Mouse (Mus musculus): ENCODE data around the gene Ric1.
A peak's percentile ranks its signal among the peaks of the same experiment; 100 is the strongest.

The Ric1 gene

DNA sequence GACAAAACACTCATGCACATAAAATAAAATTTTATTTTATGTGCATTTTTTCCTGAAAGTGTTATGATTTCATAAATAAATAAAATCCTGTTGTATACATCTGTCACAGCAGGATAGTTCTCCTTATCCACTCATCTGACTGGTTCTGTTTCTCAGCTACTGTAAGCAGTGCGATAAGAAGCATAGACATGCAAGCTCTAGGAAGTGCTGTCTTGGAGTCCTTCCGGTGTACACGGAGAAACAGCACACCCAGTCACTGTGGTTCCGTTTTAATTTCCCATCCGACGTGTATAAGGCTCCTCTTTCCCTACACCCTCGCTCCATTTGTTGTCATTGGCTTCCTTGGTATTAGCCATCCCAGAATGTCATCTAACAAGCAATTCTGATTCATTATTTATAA lies 24.2 kb upstream of the Ric1 start:
- peak; percentile 34 for DNase-seq (ENCODE audit: low read depth, low spot score)

GRCm38 (mm10) chr19:29498842-29499456 lies 23.1 kb upstream of the Ric1 start:
- DNase-seq (ENCODE audit: low read depth, low spot score): no peak

GRCm38 (mm10) chr19:29500333-29500732 lies 21.7 kb upstream of the Ric1 start:
- no peak for DNase-seq (ENCODE audit: low read depth, low spot score)

DNA sequence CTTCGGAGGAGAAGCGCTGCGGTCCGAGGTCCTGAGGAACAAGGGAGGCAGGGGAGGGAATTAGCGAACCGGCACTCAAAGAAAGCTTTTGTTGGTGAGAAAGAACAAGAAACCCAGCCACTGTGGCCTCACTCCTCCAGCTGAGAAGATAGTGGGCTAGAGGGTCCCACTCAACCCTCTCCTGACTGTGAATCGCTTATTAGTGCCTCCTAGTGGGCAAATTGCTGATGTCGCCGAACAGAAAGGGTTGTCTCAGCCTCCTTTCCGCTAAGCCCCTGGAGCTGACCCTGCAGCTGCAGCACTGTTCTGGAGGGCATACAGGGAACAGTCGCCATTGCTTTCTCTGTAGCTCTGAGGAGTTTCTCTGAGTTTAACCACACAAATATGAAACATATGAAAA lies 21.0 kb upstream of the Ric1 start:
- DNase-seq (ENCODE audit: low read depth, low spot score): peak; percentile 77

DNA sequence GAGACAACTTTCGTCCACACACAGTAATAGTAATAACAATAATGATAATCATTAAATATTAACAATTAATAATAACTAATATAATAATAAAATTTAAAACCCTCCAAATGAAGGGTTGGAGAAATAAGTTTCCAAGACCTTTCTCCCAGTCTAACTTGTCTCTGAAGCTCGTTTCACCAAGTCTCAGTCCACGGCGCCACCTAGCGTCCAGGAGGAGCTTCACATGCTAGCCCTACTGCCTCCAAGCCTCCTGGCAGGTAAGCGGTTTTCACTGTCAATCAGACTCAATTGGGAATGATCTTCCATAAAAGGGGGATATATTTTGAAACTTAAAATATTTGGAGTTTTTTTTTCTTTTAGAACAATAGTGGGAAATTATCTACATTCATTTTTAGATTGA lies 20.6 kb upstream of the Ric1 start:
- peak; percentile 93 for DNase-seq (ENCODE audit: low read depth, low spot score)

DNA sequence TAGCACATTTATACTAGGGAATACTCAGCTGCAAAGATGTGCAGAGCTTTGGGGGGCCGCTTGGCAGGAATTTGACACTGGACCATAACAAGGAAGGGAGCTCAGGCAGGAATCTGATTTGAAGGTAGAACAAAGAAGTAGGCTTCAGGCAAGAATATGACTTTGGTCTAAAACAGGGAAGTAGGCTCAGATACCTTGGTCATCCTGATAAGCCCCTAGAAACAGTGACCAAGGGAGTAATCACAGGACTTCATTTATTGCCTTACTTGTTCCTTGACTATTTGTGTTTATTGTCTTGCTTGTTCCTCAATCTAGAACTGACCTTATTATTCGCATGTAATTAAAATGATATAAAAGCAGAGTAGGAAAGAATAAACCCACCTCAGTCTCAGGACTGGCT lies 18.0 kb upstream of the Ric1 start:
- DNase-seq (ENCODE audit: low read depth, low spot score): no peak

DNA sequence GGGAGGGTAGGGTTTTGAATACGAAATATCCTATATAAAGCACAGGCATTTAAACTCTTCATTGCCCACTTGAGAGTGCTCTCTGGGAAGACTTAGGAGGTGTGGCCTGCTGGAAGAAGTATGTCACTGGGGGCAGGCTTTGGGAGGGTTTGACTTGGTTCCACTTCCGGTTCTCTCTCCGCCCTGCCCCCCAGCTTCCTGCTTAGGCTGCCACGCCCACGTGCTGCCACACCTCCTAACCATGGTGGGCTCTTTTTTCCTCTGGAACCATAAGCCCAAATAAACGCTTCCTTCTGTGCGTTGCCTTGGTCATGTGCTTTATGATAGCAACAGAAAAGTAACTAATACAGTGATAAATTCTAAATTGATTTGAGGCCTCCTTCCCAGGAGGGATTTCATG lies 16.5 kb upstream of the Ric1 start:
- peak; percentile 22 for DNase-seq (ENCODE audit: low read depth, low spot score)

DNA sequence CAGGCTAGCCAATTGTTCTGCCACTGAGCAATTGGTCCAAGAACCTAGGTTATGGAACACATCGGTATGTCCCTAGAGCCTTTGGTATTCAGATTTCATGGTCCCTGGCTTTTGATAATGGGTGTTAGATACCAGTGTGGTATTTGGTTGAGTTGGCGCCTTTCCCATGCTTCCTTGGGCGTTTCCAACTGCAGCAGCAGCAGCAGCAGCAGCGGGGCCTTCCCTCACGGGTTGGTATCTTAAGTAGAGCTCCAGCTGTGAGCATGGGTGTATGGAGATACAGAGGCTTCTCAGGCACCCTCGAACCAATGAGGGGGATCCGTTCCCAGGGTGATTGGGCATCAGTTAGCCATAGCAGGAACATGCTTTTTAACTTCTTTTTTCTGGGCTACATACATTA lies 13.9 kb upstream of the Ric1 start:
- no peak for DNase-seq (ENCODE audit: low read depth, low spot score)

DNA sequence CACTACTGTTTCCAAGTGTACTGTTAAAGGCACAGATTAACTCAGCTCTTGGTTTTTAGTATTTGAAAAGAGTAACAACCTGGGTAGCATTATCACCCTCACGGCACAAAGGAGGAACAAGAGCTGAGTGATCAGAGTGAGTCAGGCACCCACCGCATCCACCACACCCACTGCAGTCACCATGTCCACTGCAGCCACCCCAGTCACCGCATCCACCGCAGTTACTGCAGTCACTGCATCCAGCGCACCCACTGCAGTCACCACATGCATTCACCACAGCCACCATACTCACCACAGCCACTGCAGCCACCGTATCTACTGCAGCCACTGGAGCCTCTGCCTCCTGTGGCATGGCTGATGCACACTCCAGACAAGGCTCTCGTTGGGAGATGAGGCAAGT lies 12.2 kb upstream of the Ric1 start:
- DNase-seq (ENCODE audit: low read depth, low spot score): no peak

GRCm38 (mm10) chr19:29511826-29512225 lies 10.3 kb upstream of the Ric1 start:
- DNase-seq (ENCODE audit: low read depth, low spot score): no peak

- no peak for DNase-seq (ENCODE audit: low read depth, low spot score)
Observed at GRCm38 (mm10) chr19:29513111-29513766, 8.8 kb upstream of the Ric1 start.

DNA sequence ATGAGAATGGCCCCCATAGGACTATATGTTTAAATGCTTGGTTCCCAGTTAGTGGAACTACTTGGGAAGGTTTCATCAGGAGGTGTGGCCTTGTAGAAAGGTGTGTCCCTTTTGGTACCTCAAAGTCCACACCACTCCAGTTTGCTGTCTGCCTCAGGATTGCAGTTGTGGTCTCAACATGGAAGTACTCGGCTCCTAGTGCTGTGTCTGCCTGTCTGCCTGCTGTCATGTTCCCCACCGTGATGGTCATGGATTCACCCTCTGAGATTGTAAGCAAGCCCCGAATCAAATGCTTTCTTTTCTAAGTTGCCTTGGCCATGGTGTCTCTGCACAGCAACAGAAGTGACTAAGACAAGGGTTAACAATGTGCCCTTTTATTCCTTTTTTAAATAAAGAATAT lies 8.0 kb upstream of the Ric1 start:
- no peak for DNase-seq (ENCODE audit: low read depth, low spot score)

DNA sequence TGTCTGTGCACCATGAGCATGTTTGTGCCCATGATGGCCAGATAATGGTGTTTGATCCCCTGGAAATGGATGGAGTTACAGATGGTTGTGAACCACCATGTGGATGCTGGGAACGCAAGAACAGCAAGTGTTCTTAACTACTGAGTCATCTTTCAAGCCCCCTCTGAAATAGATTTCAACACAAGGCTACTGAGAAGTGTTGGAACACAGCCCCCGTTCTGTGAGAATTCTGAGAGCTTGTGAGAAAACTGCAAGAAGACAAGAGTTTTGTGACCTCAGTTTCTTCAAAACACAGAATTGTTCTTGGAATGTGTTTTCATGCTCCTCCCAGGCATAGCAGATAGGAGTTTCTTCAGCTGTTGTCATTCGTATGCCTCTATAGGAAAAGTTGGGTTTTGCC lies 6.7 kb upstream of the Ric1 start:
- DNase-seq (ENCODE audit: low read depth, low spot score): no peak

- no peak for DNase-seq (ENCODE audit: low read depth, low spot score)
Observed at GRCm38 (mm10) chr19:29515991-29516390, 6.1 kb upstream of the Ric1 start.

DNA sequence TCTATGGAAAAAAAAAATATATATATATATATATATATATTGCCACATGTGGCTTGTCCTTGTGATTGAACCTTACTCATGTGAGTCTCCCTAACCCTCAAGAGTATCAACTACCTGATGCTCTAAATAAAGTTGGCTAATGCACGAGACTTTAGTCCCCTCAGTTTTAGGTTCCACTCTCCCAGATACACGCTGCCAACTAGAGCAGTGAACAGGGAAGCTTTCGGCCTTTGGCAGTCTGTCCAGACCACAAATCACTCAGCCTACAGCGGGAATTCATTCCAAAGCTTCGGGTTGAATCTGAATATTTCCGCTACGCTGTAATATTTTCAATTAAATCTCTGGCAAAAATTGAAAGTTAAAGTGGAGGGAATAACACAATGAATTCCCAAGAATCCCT lies 3.7 kb upstream of the Ric1 start:
- DNase-seq (ENCODE audit: low read depth, low spot score): no peak

DNA sequence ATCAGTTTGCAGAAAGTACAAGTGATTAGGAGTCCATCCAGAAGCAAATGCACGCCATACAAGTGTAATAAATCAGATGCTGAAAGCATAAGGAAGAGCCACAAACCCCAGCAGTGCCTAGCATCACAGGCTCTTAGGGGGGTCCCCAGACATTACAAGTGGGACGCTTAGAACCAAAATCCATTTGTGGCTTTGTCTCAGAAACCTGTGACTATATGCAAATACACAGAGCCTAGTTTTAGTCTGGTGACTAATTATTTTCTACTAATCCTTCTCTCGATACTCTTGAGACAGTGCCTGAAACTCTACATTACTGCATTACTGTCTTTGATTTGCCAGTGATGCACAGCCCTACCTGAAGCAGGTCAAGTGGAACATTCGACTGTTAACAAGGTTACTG lies 3.2 kb upstream of the Ric1 start:
- no peak for DNase-seq (ENCODE audit: low read depth, low spot score)

GRCm38 (mm10) chr19:29520996-29521560 lies 1.0 kb upstream of the Ric1 start:
- no peak for DNase-seq (ENCODE audit: low read depth, low spot score)

DNA sequence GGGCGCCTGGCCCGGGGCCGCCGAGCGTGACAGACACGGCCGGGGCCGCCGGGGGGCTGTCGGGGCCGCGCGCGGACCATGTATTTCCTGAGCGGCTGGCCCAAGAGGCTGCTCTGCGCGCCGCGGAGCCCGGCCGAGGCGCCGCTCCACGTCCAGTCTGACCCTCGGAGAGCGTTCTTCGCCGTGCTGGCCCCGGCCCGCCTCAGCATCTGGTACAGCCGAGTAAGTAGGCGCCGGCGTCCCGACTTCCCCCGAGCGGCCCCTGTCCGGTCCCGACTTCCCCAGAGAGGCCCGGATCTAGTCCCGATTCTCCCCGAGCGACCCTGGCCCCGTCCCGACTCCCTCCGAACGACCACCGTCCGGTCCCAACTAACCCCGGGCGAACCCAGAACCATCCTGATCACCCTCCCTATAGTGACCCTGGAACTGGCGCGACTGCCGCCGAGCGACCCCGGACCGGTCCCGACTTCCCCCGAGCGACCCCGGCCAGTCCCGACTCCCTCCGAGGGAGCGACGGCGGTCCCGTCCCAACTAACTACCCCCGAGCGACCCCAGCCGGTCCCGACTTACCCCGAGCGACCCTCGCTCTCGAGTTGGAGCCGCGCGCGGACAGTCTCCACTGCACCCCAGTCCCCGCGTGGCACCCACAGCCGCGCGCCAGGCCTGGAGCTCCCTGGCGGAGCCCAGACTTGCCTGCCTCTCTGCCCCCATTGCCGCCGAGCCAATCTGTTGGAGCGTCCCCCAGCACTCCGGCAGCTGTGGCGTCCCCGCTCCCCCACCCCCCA lies 555 bp downstream of the Ric1 start:
- DNase-seq (ENCODE audit: low read depth, low spot score): peak; percentile 63

- DNase-seq (ENCODE audit: low read depth, low spot score): no peak
Observed at GRCm38 (mm10) chr19:29523230-29523582, 1.1 kb downstream of the Ric1 start.

DNA sequence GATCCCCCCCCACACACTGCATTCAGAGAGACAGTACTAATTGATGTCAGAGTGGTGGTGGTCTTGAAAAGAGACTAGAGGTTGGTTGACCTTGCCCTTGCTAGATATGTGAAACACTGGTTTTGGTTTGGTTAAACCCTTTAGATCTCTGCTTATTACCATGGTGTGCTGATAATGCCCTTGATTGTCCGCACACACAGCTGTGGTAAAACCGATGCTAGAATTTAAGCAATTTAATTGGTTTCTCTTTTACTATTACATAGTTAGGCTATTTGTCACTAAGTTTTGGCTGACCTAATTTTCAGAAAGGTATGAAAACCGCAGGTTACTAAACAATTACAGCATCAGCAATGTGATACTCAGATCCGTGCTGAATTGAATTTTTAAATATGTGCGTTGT lies 1.6 kb downstream of the Ric1 start:
- peak; percentile 46 for DNase-seq (ENCODE audit: low read depth, low spot score)

DNA sequence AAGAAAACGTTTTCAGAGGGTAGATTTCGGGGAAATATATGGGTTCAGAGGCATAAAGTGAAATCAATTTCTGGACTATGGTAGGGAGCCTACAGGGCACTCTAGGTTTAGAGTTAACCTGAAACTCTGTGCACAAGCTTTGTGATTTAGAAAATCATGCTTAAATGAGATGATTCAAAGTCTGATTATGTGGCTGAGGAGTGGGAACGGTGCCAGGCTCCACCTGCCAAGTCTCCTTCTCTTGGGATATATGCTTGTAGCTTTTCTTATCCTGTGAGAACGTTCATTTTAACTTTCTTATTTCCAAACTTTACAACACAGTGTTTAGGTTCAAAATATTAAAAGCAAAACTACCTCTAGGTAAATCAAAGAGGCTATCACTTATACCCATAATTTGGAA lies 2.5 kb downstream of the Ric1 start:
- no peak for DNase-seq (ENCODE audit: low read depth, low spot score)

GRCm38 (mm10) chr19:29525588-29525987 lies 3.5 kb downstream of the Ric1 start:
- DNase-seq (ENCODE audit: low read depth, low spot score): peak; percentile 24

GRCm38 (mm10) chr19:29526837-29527236 lies 4.8 kb downstream of the Ric1 start:
- no peak for DNase-seq (ENCODE audit: low read depth, low spot score)
